Mouse (Mus musculus): Measurements from ENCODE around the gene Stfa2. TPM values are rescaled to one million over a fixed set of nuclear protein-coding genes. Genes with fewer than 3 reads are reported as not detected.
"Not testable (repeated sequence)": the region's sequence is repeated elsewhere in the genome, so short reads cannot be mapped to it uniquely, and the experiment has no call there.

Gene Stfa2
- not detected for total RNA-seq (2018; cell fraction: chromatin; rRNA removed)
- total RNA-seq (2018; cell fraction: cytosol; rRNA removed): not detected
- not detected for total RNA-seq (2018; cell fraction: nucleus; rRNA removed)
- polyA plus RNA-seq (2018): not detected in 3 replicates

GRCm38 (mm10) chr16:36408357-36408756, at the start of gene Stfa2:
Gene Stfa2, minus strand, starts transcription at chr16:36408457.
- Histone ChIP-seq H3K27ac (no peak within 1 kb of the TSS), H3K36me3 (ENCODE audit: inconsistent target) (no peaks in the 10 kb centered on the region), H3K4me3 (ENCODE audit: inconsistent target) (no peak within 1 kb of the TSS), H3K79me2 (ENCODE audit: inconsistent target) (no peaks in the 10 kb centered on the region)

GRCm38 (mm10) chr16:36455342-36455802, 47.1 kb upstream of the Stfa2 start, which contains the start of gene Stfa3:
Gene Stfa3, minus strand, starts transcription at chr16:36455392.
- H3K79me2 ChIP-seq (ENCODE audit: inconsistent target): no peaks in the 10 kb centered on the region
- H3K36me3 ChIP-seq (ENCODE audit: inconsistent target): no peaks in the 10 kb centered on the region
- no peak within 1 kb of the TSS for H3K4me3 ChIP-seq (ENCODE audit: inconsistent target)
- no peak within 1 kb of the TSS for H3K27ac ChIP-seq
- 67% methylated on average over 4 of the region's 4 CpGs for WGBS (ENCODE audit: missing documents)

GRCm38 (mm10) chr16:36420979-36421378, 12.7 kb upstream of the Stfa2 start:
- WGBS (ENCODE audit: missing documents): 33% methylated on average over 1 of the region's 1 CpGs
- not testable (repeated sequence) for H3K27ac ChIP-seq; H3K79me2 ChIP-seq (ENCODE audit: inconsistent target); H3K36me3 ChIP-seq (ENCODE audit: inconsistent target); H3K4me3 ChIP-seq (ENCODE audit: inconsistent target)

GRCm38 (mm10) chr16:36389060-36389459, 19.2 kb downstream of the Stfa2 start:
- no peaks in the 10 kb centered on the region for H3K36me3 ChIP-seq (ENCODE audit: inconsistent target)
- 30% methylated on average over 4 of the region's 4 CpGs for WGBS (ENCODE audit: missing documents)
- no peak overlapping the region for H3K4me3 ChIP-seq (ENCODE audit: inconsistent target)
- no peaks in the 10 kb centered on the region for H3K79me2 ChIP-seq (ENCODE audit: inconsistent target)
- H3K27ac ChIP-seq: no peak overlapping the region

- H3K36me3 ChIP-seq (ENCODE audit: inconsistent target); H3K79me2 ChIP-seq (ENCODE audit: inconsistent target); H3K27ac ChIP-seq; H3K4me3 ChIP-seq (ENCODE audit: inconsistent target): not testable (repeated sequence)
- WGBS (ENCODE audit: missing documents): 7% methylated on average over 1 of the region's 3 CpGs
Observed at GRCm38 (mm10) chr16:36367648-36368047, 40.6 kb downstream of the Stfa2 start, which contains the start of gene BC100530. Gene BC100530, minus strand, starts transcription at chr16:36367748.

Other genes starting within 250 kb of the Stfa2 start
- not detected in 3 replicates for gene Gm5483, start 224.2 kb downstream of the Stfa2 start, polyA plus RNA-seq (2018)
- gene Gm5416, start 198.1 kb downstream of the Stfa2 start, polyA plus RNA-seq (2018): not detected in 3 replicates
- not detected in 3 replicates for gene 2010005H15Rik, start 187.0 kb downstream of the Stfa2 start, polyA plus RNA-seq (2018)
- not detected in 3 replicates for gene Stfa1, start 131.5 kb downstream of the Stfa2 start, polyA plus RNA-seq (2018)
- gene BC117090, start 74.1 kb downstream of the Stfa2 start, polyA plus RNA-seq (2018): not detected in 3 replicates
- not detected in 3 replicates for gene BC100530, start 40.7 kb downstream of the Stfa2 start, polyA plus RNA-seq (2018)
- not detected in 3 replicates for gene Stfa3, start 46.9 kb upstream of the Stfa2 start, polyA plus RNA-seq (2018)
- not detected in 3 replicates for gene Casr, start 153.7 kb upstream of the Stfa2 start, polyA plus RNA-seq (2018)